Mouse (Mus musculus): ENCODE results near the gene Gm20914.
"Not testable (repeated sequence)": the region's sequence is repeated elsewhere in the genome, so short reads cannot be mapped to it uniquely, and the experiment has no call there.

- TF ChIP-seq CTCF (IDR thresholded peaks at IDR 0.05; ENCODE audit: control insufficient read depth, insufficient read depth, low read length); POLR2A (IDR thresholded peaks at IDR 0.05; ENCODE audit: borderline replicate concordance, control insufficient read depth, low read depth, low read length): not testable (repeated sequence)
Observed at GRCm38 (mm10) chrY:5725678-5726077, at the start of gene Gm20914.
